Mouse (Mus musculus) left cerebral cortex, adult 9 months (tissue): ENCODE results near the gene Card10.
A peak's percentile ranks its signal among the peaks of the same experiment; 100 is the strongest.

Experiments used
- DNase-seq, 2 experiments: peaks; one replicate each; pipeline ENCODE4 v3.0.0; 2022; ENCODE audit warnings: low spot score in 2 of 2

Gene Card10

GRCm38 (mm10) chr15:78834233-78835005 lies 31.6 kb upstream of the Card10 start:
- DNase-seq: no peak

GRCm38 (mm10) chr15:78833582-78833981 lies 30.7 kb upstream of the Card10 start:
- no peak for DNase-seq

- peak; percentile 57 to 70 for DNase-seq
Measured at GRCm38 (mm10) chr15:78832701-78833123, 29.9 kb upstream of the Card10 start.

- no peak for DNase-seq
Measured at GRCm38 (mm10) chr15:78831720-78832657, 29.1 kb upstream of the Card10 start.

- DNase-seq: no peak
Measured at GRCm38 (mm10) chr15:78830742-78831719, 28.2 kb upstream of the Card10 start.

- no peak for DNase-seq
Measured at GRCm38 (mm10) chr15:78829636-78830035, 26.8 kb upstream of the Card10 start.

GRCm38 (mm10) chr15:78828315-78828714 lies 25.5 kb upstream of the Card10 start:
- DNase-seq: no peak

- peak in 1 of 2 experiments; percentile 73 for DNase-seq
Measured at GRCm38 (mm10) chr15:78826213-78827204, 23.7 kb upstream of the Card10 start.

GRCm38 (mm10) chr15:78816074-78816391 lies 13.2 kb upstream of the Card10 start:
- no peak for DNase-seq

- DNase-seq: no peak
Measured at GRCm38 (mm10) chr15:78815314-78816073, 12.7 kb upstream of the Card10 start.

GRCm38 (mm10) chr15:78813603-78814002 lies 10.8 kb upstream of the Card10 start:
- no peak for DNase-seq

- no peak for DNase-seq
Measured at GRCm38 (mm10) chr15:78810146-78810545, 7.3 kb upstream of the Card10 start.

GRCm38 (mm10) chr15:78809739-78810138 lies 6.9 kb upstream of the Card10 start:
- DNase-seq: no peak

GRCm38 (mm10) chr15:78808980-78809379 lies 6.1 kb upstream of the Card10 start:
- no peak for DNase-seq

GRCm38 (mm10) chr15:78807141-78807540 lies 4.3 kb upstream of the Card10 start:
- no peak for DNase-seq

GRCm38 (mm10) chr15:78806614-78807013 lies 3.8 kb upstream of the Card10 start:
- no peak for DNase-seq

GRCm38 (mm10) chr15:78805351-78805750 lies 2.5 kb upstream of the Card10 start:
- DNase-seq: no peak

GRCm38 (mm10) chr15:78804326-78804725 lies 1.5 kb upstream of the Card10 start:
- DNase-seq: no peak

GRCm38 (mm10) chr15:78803499-78803900 lies 658 bp upstream of the Card10 start:
- no peak for DNase-seq
